Mouse (Mus musculus) T-helper 17 cell (primary cell): ENCODE data around the gene Trio.

Experiments
- in situ Hi-C, 2 experiments: fragments of 300-600 bp; cut with MboI, MseI; formaldehyde crosslinking; loops; 1 replicate in 1 of 2; 2 replicates in 1 of 2; pipeline ENCODE4 v1.15.1; 2025; ENCODE audit warnings: high pct_unique_total_duplicates in 2 of 2

The Trio gene

GRCm38 (mm10) chr15:27688041-27688651 is 337.5 kb downstream of the Trio start:
- in situ Hi-C loops, result no loop called here

- in situ Hi-C loops, result no loop called here
Observed at GRCm38 (mm10) chr15:27684813-27685212, 340.8 kb downstream of the Trio start.

GRCm38 (mm10) chr15:27683206-27683605 is 342.4 kb downstream of the Trio start:
- in situ Hi-C loops, result no loop called here

GRCm38 (mm10) chr15:27682619-27683018 is 343.0 kb downstream of the Trio start:
- in situ Hi-C loops, result no loop called here

GRCm38 (mm10) chr15:27681419-27682187 is 344.0 kb downstream of the Trio start, which contains the start of gene Otulinl:
Gene Otulinl (minus strand): TSS chr15:27681579.
- in situ Hi-C loops, result no loop called here

GRCm38 (mm10) chr15:27680997-27681396 is 344.7 kb downstream of the Trio start:
- in situ Hi-C loops, result no loop called here
